Mouse (Mus musculus) retina, postnatal 1 day (tissue): ENCODE measurements around the gene Zmym4.

Experiments
- DNase-seq: peaks from one replicate; pipeline ENCODE4 v3.0.0-alpha.2; 2012

Gene Zmym4

GRCm38 (mm10) chr4:126927701-126928100 lies 40.2 kb downstream of the Zmym4 start:
- no peak for DNase-seq

- no peak for DNase-seq
These were observed 78.1 kb downstream of the Zmym4 start for GRCm38 (mm10) chr4:126889879-126890278.

GRCm38 (mm10) chr4:126885953-126886352 lies 82.0 kb downstream of the Zmym4 start:
- peak; percentile 29 for DNase-seq

GRCm38 (mm10) chr4:126883602-126884001 lies 84.3 kb downstream of the Zmym4 start:
- DNase-seq, result no peak

GRCm38 (mm10) chr4:126879560-126880275 lies 88.2 kb downstream of the Zmym4 start:
- DNase-seq, result no peak

- no peak for DNase-seq
These were observed 95.2 kb downstream of the Zmym4 start for GRCm38 (mm10) chr4:126872717-126873116.

- no peak for DNase-seq
These were observed 99.2 kb downstream of the Zmym4 start for GRCm38 (mm10) chr4:126868699-126869098.

GRCm38 (mm10) chr4:126861514-126862266 lies 106.2 kb downstream of the Zmym4 start:
- DNase-seq, result peak; percentile 14

GRCm38 (mm10) chr4:126860268-126860986 lies 107.5 kb downstream of the Zmym4 start:
- no peak for DNase-seq

- no peak for DNase-seq
These were observed 115.0 kb downstream of the Zmym4 start for GRCm38 (mm10) chr4:126852971-126853370.

- no peak for DNase-seq
These were observed 117.2 kb downstream of the Zmym4 start for GRCm38 (mm10) chr4:126850778-126851080.

- DNase-seq, result no peak
These were observed 117.7 kb downstream of the Zmym4 start for GRCm38 (mm10) chr4:126850019-126850777.

GRCm38 (mm10) chr4:126846971-126847370 lies 121.0 kb downstream of the Zmym4 start:
- no peak for DNase-seq

GRCm38 (mm10) chr4:126845664-126846063 lies 122.3 kb downstream of the Zmym4 start:
- DNase-seq, result no peak

GRCm38 (mm10) chr4:126842911-126843310 lies 125.0 kb downstream of the Zmym4 start:
- DNase-seq, result no peak

GRCm38 (mm10) chr4:126840996-126841560 lies 126.9 kb downstream of the Zmym4 start:
- no peak for DNase-seq

GRCm38 (mm10) chr4:126839873-126840272 lies 128.1 kb downstream of the Zmym4 start:
- DNase-seq, result peak; percentile 83

GRCm38 (mm10) chr4:126838799-126839198 lies 129.1 kb downstream of the Zmym4 start:
- no peak for DNase-seq

- no peak for DNase-seq
These were observed 136.8 kb downstream of the Zmym4 start for GRCm38 (mm10) chr4:126831122-126831521.

- DNase-seq, result no peak
These were observed 144.0 kb downstream of the Zmym4 start for GRCm38 (mm10) chr4:126823917-126824316.

GRCm38 (mm10) chr4:126822891-126823882 lies 144.7 kb downstream of the Zmym4 start:
- DNase-seq, result peak; percentile 51
